Mouse (Mus musculus) midbrain, embryonic 15.5 days (tissue): ENCODE data around the gene Ppp4r3a. TPM values are rescaled to one million over a fixed set of nuclear protein-coding genes. Genes with fewer than 3 reads are reported as not detected.

ENCODE experiments used
- ATAC-seq: fragments of 200-750 bp; cut with Nextera tagmentation; replicated peaks from 2 replicates; pipeline ENCODE4 v1.8.0; 2017; ENCODE audit warnings: moderate TSS enrichment
- H3K27ac ChIP-seq: fragments of 300-500 bp; sonication (generic); 2 replicates; pipeline ENCODE4 v1.5.1; 2015; ENCODE audit warnings: mild to moderate bottlenecking, inconsistent platforms
- H3K27me3 ChIP-seq: fragments of 300-500 bp; sonication (generic); replicated peaks from 2 replicates; pipeline ENCODE4 v1.6.1; 2015; ENCODE audit warnings: inconsistent platforms
- H3K36me3 ChIP-seq: fragments of 300-500 bp; sonication (generic); replicated peaks from 2 replicates; pipeline ENCODE4 v1.6.1; 2015; ENCODE audit warnings: inconsistent platforms
- H3K4me1 ChIP-seq: fragments of 300-500 bp; sonication (generic); 2 replicates; pipeline ENCODE4 v1.6.1; 2015; ENCODE audit warnings: inconsistent platforms
- H3K4me2 ChIP-seq: fragments of 300-500 bp; sonication (generic); 2 replicates; pipeline ENCODE4 v1.6.1; 2015; ENCODE audit warnings: inconsistent platforms, mild to moderate bottlenecking, moderate library complexity
- H3K4me3 ChIP-seq: fragments of 300-500 bp; sonication (generic); 2 replicates; pipeline ENCODE4 v1.5.1; 2015; ENCODE audit warnings: mild to moderate bottlenecking, inconsistent platforms
- H3K9ac ChIP-seq: fragments of 300-500 bp; sonication (generic); 2 replicates; pipeline ENCODE4 v1.6.1; 2015; ENCODE audit warnings: mild to moderate bottlenecking, inconsistent platforms
- H3K9me3 ChIP-seq: fragments of 300-500 bp; sonication (generic); 2 replicates; pipeline ENCODE4 v1.6.1; 2016; ENCODE audit warnings: inconsistent platforms
- WGBS: fragments of 180-500 bp; shearing (Covaris S2); methylation state at CpG from one replicate; pipeline ENCODE4 v1.1.7; 2015; ENCODE audit warnings: mixed read lengths; 5-methylcytosine and 5-hydroxymethylcytosine counted together
- polyA plus RNA-seq: library from polyadenylated mRNA; unstranded; fragments of >200 nt; fragmentation: Nextera tagmentation; extraction: Ambion mirVana; gene quantifications from 2 replicates; pipeline ENCODE4 v1.2.1, GENCODE M21; 2015

Ppp4r3a gene
- polyA plus RNA-seq, 1 experiment from 2014 or later: 28.0 TPM

- Histone ChIP-seq H3K9me3 (no peaks in the 10 kb centered on the region), H3K4me3 (peak overlapping the region; percentile 77), H3K27me3 (no peaks in the 10 kb centered on the region), H3K36me3 (no peaks in the 10 kb centered on the region), H3K4me1 (peaks cover 25% of the 10 kb centered on the region), H3K9ac (peak overlapping the region; percentile 86), H3K4me2 (peak overlapping the region; percentile 87), H3K27ac (peak overlapping the region; percentile 100)
- peak; percentile 75 for ATAC-seq
- 0% methylated on average over 23 of the region's 23 CpGs for WGBS
Observed at GRCm38 (mm10) chr12:101083839-101084195, 315 bp upstream of the Ppp4r3a start.

- Histone ChIP-seq H3K27me3 (no peaks in the 10 kb centered on the region), H3K27ac (peak overlapping the region; percentile 100), H3K9ac (peak overlapping the region; percentile 86), H3K4me1 (peaks cover 33% of the 10 kb centered on the region), H3K4me2 (peak overlapping the region; percentile 87), H3K36me3 (no peaks in the 10 kb centered on the region), H3K9me3 (no peaks in the 10 kb centered on the region), H3K4me3 (peak overlapping the region; percentile 77)
- ATAC-seq: peak; percentile 14
- under 1% methylated on average over 67 of the region's 69 CpGs for WGBS
Observed at GRCm38 (mm10) chr12:101082296-101083075, 1.0 kb downstream of the Ppp4r3a start.

- H3K4me3 ChIP-seq: no peak overlapping the region
- no peaks in the 10 kb centered on the region for H3K27me3 ChIP-seq
- no peak overlapping the region for H3K4me2 ChIP-seq
- no peak overlapping the region for H3K27ac ChIP-seq
- H3K4me1 ChIP-seq: peaks cover 26% of the 10 kb centered on the region
- no peak overlapping the region for H3K9ac ChIP-seq
- no peak for ATAC-seq
- no peaks in the 10 kb centered on the region for H3K9me3 ChIP-seq
- H3K36me3 ChIP-seq: no peaks in the 10 kb centered on the region
Observed at GRCm38 (mm10) chr12:101077955-101078354, 5.5 kb downstream of the Ppp4r3a start.

GRCm38 (mm10) chr12:101075433-101075832, 8.1 kb downstream of the Ppp4r3a start:
- WGBS: 90% methylated on average over 3 of the region's 3 CpGs
- H3K4me1 ChIP-seq: peaks cover 10% of the 10 kb centered on the region
- H3K4me2 ChIP-seq: no peak overlapping the region
- no peak overlapping the region for H3K9ac ChIP-seq
- H3K27ac ChIP-seq: no peak overlapping the region
- H3K9me3 ChIP-seq: no peaks in the 10 kb centered on the region
- H3K36me3 ChIP-seq: no peaks in the 10 kb centered on the region
- H3K4me3 ChIP-seq: no peak overlapping the region
- no peak for ATAC-seq
- no peaks in the 10 kb centered on the region for H3K27me3 ChIP-seq

- Histone ChIP-seq H3K4me2 (no peak overlapping the region), H3K9ac (no peak overlapping the region), H3K27ac (no peak overlapping the region), H3K4me1 (peaks cover 8% of the 10 kb centered on the region; the same call in 1 of the 2 replicates), H3K36me3 (no peaks in the 10 kb centered on the region), H3K4me3 (no peak overlapping the region), H3K27me3 (no peaks in the 10 kb centered on the region), H3K9me3 (no peaks in the 10 kb centered on the region)
- 94% methylated on average over 4 of the region's 4 CpGs for WGBS
- ATAC-seq: no peak
Observed at GRCm38 (mm10) chr12:101074821-101075429, 8.6 kb downstream of the Ppp4r3a start.

- Histone ChIP-seq H3K4me3 (no peak overlapping the region), H3K4me1 (no peaks in the 10 kb centered on the region), H3K9ac (no peak overlapping the region), H3K4me2 (no peak overlapping the region), H3K9me3 (no peaks in the 10 kb centered on the region), H3K36me3 (no peaks in the 10 kb centered on the region), H3K27me3 (no peaks in the 10 kb centered on the region), H3K27ac (no peak overlapping the region)
- WGBS: 95% methylated on average over 1 of the region's 1 CpGs
- no peak for ATAC-seq
Observed at GRCm38 (mm10) chr12:101069813-101070212, 13.7 kb downstream of the Ppp4r3a start.

GRCm38 (mm10) chr12:101066329-101066728, 17.2 kb downstream of the Ppp4r3a start:
- ATAC-seq: no peak
- H3K4me3 ChIP-seq: no peak overlapping the region

GRCm38 (mm10) chr12:101039956-101040355, 43.5 kb downstream of the Ppp4r3a start:
- no peak overlapping the region for H3K27ac ChIP-seq
- no peak overlapping the region for H3K4me3 ChIP-seq
- no peaks in the 10 kb centered on the region for H3K9me3 ChIP-seq
- H3K4me2 ChIP-seq: no peak overlapping the region
- H3K27me3 ChIP-seq: no peaks in the 10 kb centered on the region
- no peak for ATAC-seq
- H3K4me1 ChIP-seq: no peaks in the 10 kb centered on the region
- H3K36me3 ChIP-seq: peaks cover 32% of the 10 kb centered on the region
- H3K9ac ChIP-seq: no peak overlapping the region

More at GRCm38 (mm10) chr12:101066329-101066728, 17.2 kb downstream of the Ppp4r3a start:
- Histone ChIP-seq H3K4me2 (no peak overlapping the region), H3K27ac (no peak overlapping the region), H3K9ac (no peak overlapping the region), H3K27me3 (no peaks in the 10 kb centered on the region), H3K4me1 (no peaks in the 10 kb centered on the region), H3K9me3 (no peaks in the 10 kb centered on the region), H3K36me3 (peaks cover 21% of the 10 kb centered on the region)
- 79% methylated on average over 1 of the region's 1 CpGs for WGBS

GRCm38 (mm10) chr12:101028954-101029731, 54.4 kb downstream of the Ppp4r3a start, which contains the start of gene Ccdc88c:
Ccdc88c (minus strand) TSS chr12:101029056.
- H3K9me3 ChIP-seq: no peaks in the 10 kb centered on the region
- H3K27ac ChIP-seq: peak within 1 kb of the TSS; percentile 94
- peak within 1 kb of the TSS; percentile 92 for H3K4me2 ChIP-seq
- no peaks in the 10 kb centered on the region for H3K27me3 ChIP-seq
- peaks cover 41% of the 10 kb centered on the region for H3K4me1 ChIP-seq
- peak within 1 kb of the TSS; percentile 84 for H3K4me3 ChIP-seq
- peak within 1 kb of the TSS; percentile 78 for H3K9ac ChIP-seq
- no peaks in the 10 kb centered on the region for H3K36me3 ChIP-seq
- ATAC-seq: peak; percentile 93
- WGBS: under 1% methylated on average over 39 of the region's 56 CpGs

- Histone ChIP-seq H3K27ac (peak overlapping the region; percentile 94), H3K9ac (peak overlapping the region; percentile 78), H3K36me3 (no peaks in the 10 kb centered on the region), H3K4me1 (peaks cover 49% of the 10 kb centered on the region), H3K4me2 (peak overlapping the region; percentile 92), H3K27me3 (no peaks in the 10 kb centered on the region), H3K9me3 (no peaks in the 10 kb centered on the region), H3K4me3 (peak overlapping the region; percentile 84)
- under 1% methylated on average over 58 of the region's 67 CpGs for WGBS
- no peak; the same call in 1 of the 2 replicates for ATAC-seq
Observed at GRCm38 (mm10) chr12:101028247-101028953, 55.1 kb downstream of the Ppp4r3a start.

GRCm38 (mm10) chr12:101027451-101028246, 55.9 kb downstream of the Ppp4r3a start:
- Histone ChIP-seq H3K36me3 (no peaks in the 10 kb centered on the region), H3K4me1 (peaks cover 54% of the 10 kb centered on the region), H3K9me3 (no peaks in the 10 kb centered on the region), H3K27me3 (no peaks in the 10 kb centered on the region), H3K4me2 (peak overlapping the region; percentile 92), H3K9ac (peak overlapping the region; percentile 78), H3K4me3 (peak overlapping the region; percentile 84), H3K27ac (no peak overlapping the region)
- ATAC-seq: no peak
- under 1% methylated on average over 19 of the region's 19 CpGs for WGBS
